Mouse (Mus musculus) limb, embryonic 10.5 days (tissue): ENCODE results near the gene Cyp27a1. TPM values are rescaled to one million over a fixed set of nuclear protein-coding genes. Genes with fewer than 3 reads are reported as not detected.

Experiments used
- DNase-seq: peaks from one replicate; pipeline ENCODE4 v3.0.0-alpha.2; 2017; ENCODE audit warnings: low spot score
- H3K27ac ChIP-seq: fragments of 300-500 bp; sonication (generic); 2 replicates; pipeline ENCODE4 v1.5.1; 2016; ENCODE audit warnings: mild to moderate bottlenecking
- H3K27me3 ChIP-seq: fragments of 300-500 bp; sonication (generic); 2 replicates; pipeline ENCODE4 v1.6.1; 2016; ENCODE audit warnings: low read depth, mild to moderate bottlenecking; ENCODE audit not compliant: poor library complexity, severe bottlenecking
- H3K36me3 ChIP-seq: fragments of 300-500 bp; sonication (generic); 2 replicates; pipeline ENCODE4 v1.6.1; 2016; ENCODE audit warnings: mild to moderate bottlenecking, moderate library complexity
- H3K4me1 ChIP-seq: fragments of 300-500 bp; sonication (generic); 2 replicates; pipeline ENCODE4 v1.6.1; 2016
- H3K4me3 ChIP-seq: fragments of 300-500 bp; sonication (generic); 2 replicates; pipeline ENCODE4 v1.5.1; 2016; ENCODE audit warnings: mild to moderate bottlenecking, moderate library complexity
- H3K9me3 ChIP-seq: fragments of 300-500 bp; sonication (generic); replicated peaks from 2 replicates; pipeline ENCODE4 v1.6.1; 2016; ENCODE audit warnings: mild to moderate bottlenecking
- WGBS: fragments of 180-500 bp; shearing (Covaris S2); methylation state at CpG from one replicate; pipeline ENCODE4 v1.1.7; 2016; 5-methylcytosine and 5-hydroxymethylcytosine counted together
- polyA plus RNA-seq: library from polyadenylated mRNA; unstranded; fragments of >200 nt; fragmentation: Nextera tagmentation; extraction: Ambion mirVana; gene quantifications from 2 replicates; pipeline ENCODE4 v1.2.1, GENCODE M21; 2016

Cyp27a1 gene
- polyA plus RNA-seq, 1 experiment from 2014 or later = 22.8 TPM

GRCm38 (mm10) chr1:74754175-74754785, 40.9 kb downstream of the Cyp27a1 start:
- no peaks in the 10 kb centered on the region for H3K9me3 ChIP-seq
- WGBS = 62% methylated on average over 5 of the region's 5 CpGs
- no peak overlapping the region for H3K4me3 ChIP-seq
- H3K36me3 ChIP-seq = no peaks in the 10 kb centered on the region
- no peak overlapping the region for H3K27ac ChIP-seq
- H3K27me3 ChIP-seq = peaks cover 8% of the 10 kb centered on the region
- DNase-seq = no peak
- H3K4me1 ChIP-seq = peaks cover 15% of the 10 kb centered on the region

- DNase-seq = no peak
- no peak overlapping the region for H3K27ac ChIP-seq
- WGBS = 31% methylated on average over 4 of the region's 4 CpGs
- no peak overlapping the region for H3K4me3 ChIP-seq
- H3K4me1 ChIP-seq = no peaks in the 10 kb centered on the region
- H3K9me3 ChIP-seq = no peaks in the 10 kb centered on the region
- H3K36me3 ChIP-seq = no peaks in the 10 kb centered on the region
- peaks cover 28% of the 10 kb centered on the region for H3K27me3 ChIP-seq
Measured at GRCm38 (mm10) chr1:74759773-74760172, 46.4 kb downstream of the Cyp27a1 start.

- Histone ChIP-seq H3K9me3 (no peaks in the 10 kb centered on the region), H3K27ac (no peak overlapping the region), H3K4me3 (no peak overlapping the region), H3K36me3 (no peaks in the 10 kb centered on the region), H3K4me1 (no peaks in the 10 kb centered on the region), H3K27me3 (peaks cover 46% of the 10 kb centered on the region)
- WGBS = 4% methylated on average over 6 of the region's 6 CpGs
- DNase-seq = peak; percentile 79
Measured at GRCm38 (mm10) chr1:74763081-74763480, 49.7 kb downstream of the Cyp27a1 start.

- Histone ChIP-seq H3K4me3 (peak overlapping the region; percentile 59), H3K27ac (no peak overlapping the region), H3K36me3 (no peaks in the 10 kb centered on the region), H3K27me3 (peaks cover 96% of the 10 kb centered on the region), H3K9me3 (no peaks in the 10 kb centered on the region), H3K4me1 (peaks cover 44% of the 10 kb centered on the region)
- peak; percentile 64 for DNase-seq
- under 1% methylated on average over 35 of the region's 35 CpGs for WGBS
Measured at GRCm38 (mm10) chr1:74770727-74771466, 57.5 kb downstream of the Cyp27a1 start.

GRCm38 (mm10) chr1:74771467-74771844, 58.1 kb downstream of the Cyp27a1 start:
- Histone ChIP-seq H3K27me3 (peaks cover 99% of the 10 kb centered on the region), H3K27ac (peak overlapping the region; percentile 26; the same call in 1 of the 2 replicates), H3K4me3 (peak overlapping the region; percentile 59), H3K36me3 (no peaks in the 10 kb centered on the region), H3K9me3 (no peaks in the 10 kb centered on the region), H3K4me1 (peaks cover 50% of the 10 kb centered on the region)
- no peak for DNase-seq
- WGBS = under 1% methylated on average over 26 of the region's 26 CpGs

GRCm38 (mm10) chr1:74771845-74771930, 58.3 kb downstream of the Cyp27a1 start, which contains the start of gene Wnt6:
Gene Wnt6, plus strand, starts transcription at chr1:74771892.
- H3K4me3 ChIP-seq = peak within 1 kb of the TSS; percentile 59
- DNase-seq = no peak
- no peaks in the 10 kb centered on the region for H3K36me3 ChIP-seq
- H3K9me3 ChIP-seq = no peaks in the 10 kb centered on the region
- whole genome bisulfite sequencing = 0% methylated on average over 7 of the region's 8 CpGs
- peak within 1 kb of the TSS; percentile 26 for H3K27ac ChIP-seq
- peaks cover 99% of the 10 kb centered on the region for H3K27me3 ChIP-seq
- H3K4me1 ChIP-seq = peaks cover 52% of the 10 kb centered on the region

- Histone ChIP-seq H3K36me3 (no peaks in the 10 kb centered on the region), H3K9me3 (no peaks in the 10 kb centered on the region), H3K27ac (peak overlapping the region; percentile 26), H3K4me1 (peaks cover 56% of the 10 kb centered on the region), H3K27me3 (peaks cover 99% of the 10 kb centered on the region), H3K4me3 (peak overlapping the region; percentile 59)
- WGBS = under 1% methylated on average over 51 of the region's 51 CpGs
- peak; percentile 68 for DNase-seq
Measured at GRCm38 (mm10) chr1:74771931-74772620, 58.7 kb downstream of the Cyp27a1 start.

- 0% methylated on average over 15 of the region's 15 CpGs for WGBS
- H3K27ac ChIP-seq = no peak overlapping the region
- H3K27me3 ChIP-seq = peaks cover 100% of the 10 kb centered on the region
- no peaks in the 10 kb centered on the region for H3K36me3 ChIP-seq
- peak overlapping the region; percentile 59 for H3K4me3 ChIP-seq
- H3K4me1 ChIP-seq = peaks cover 56% of the 10 kb centered on the region
- no peaks in the 10 kb centered on the region for H3K9me3 ChIP-seq
- DNase-seq = peak; percentile 77
Measured at GRCm38 (mm10) chr1:74773136-74773535, 59.8 kb downstream of the Cyp27a1 start.

GRCm38 (mm10) chr1:74774062-74774461, 60.7 kb downstream of the Cyp27a1 start:
- H3K27me3 ChIP-seq = peaks cover 100% of the 10 kb centered on the region
- no peaks in the 10 kb centered on the region for H3K9me3 ChIP-seq
- WGBS = 12% methylated on average over 7 of the region's 7 CpGs
- H3K27ac ChIP-seq = no peak overlapping the region
- no peak for DNase-seq
- no peaks in the 10 kb centered on the region for H3K36me3 ChIP-seq
- H3K4me1 ChIP-seq = peaks cover 56% of the 10 kb centered on the region
- H3K4me3 ChIP-seq = peak overlapping the region; percentile 7; the same call in 1 of the 2 replicates

- H3K27me3 ChIP-seq = peaks cover 100% of the 10 kb centered on the region
- no peaks in the 10 kb centered on the region for H3K36me3 ChIP-seq
- no peak for DNase-seq
- no peaks in the 10 kb centered on the region for H3K9me3 ChIP-seq
- WGBS = 14% methylated on average over 5 of the region's 5 CpGs
- H3K4me3 ChIP-seq = no peak overlapping the region
- peaks cover 50% of the 10 kb centered on the region for H3K4me1 ChIP-seq
- H3K27ac ChIP-seq = no peak overlapping the region; the same call in 1 of the 2 replicates
Measured at GRCm38 (mm10) chr1:74775816-74776215, 62.4 kb downstream of the Cyp27a1 start.

GRCm38 (mm10) chr1:74778934-74779486, 65.6 kb downstream of the Cyp27a1 start:
- no peak overlapping the region for H3K4me3 ChIP-seq
- no peaks in the 10 kb centered on the region for H3K9me3 ChIP-seq
- H3K36me3 ChIP-seq = no peaks in the 10 kb centered on the region; the same call in 1 of the 2 replicates
- no peak for DNase-seq
- no peak overlapping the region for H3K27ac ChIP-seq
- H3K4me1 ChIP-seq = peaks cover 40% of the 10 kb centered on the region
- WGBS = 32% methylated on average over 3 of the region's 3 CpGs
- H3K27me3 ChIP-seq = peaks cover 100% of the 10 kb centered on the region

- no peak overlapping the region for H3K27ac ChIP-seq
- no peak for DNase-seq
- H3K36me3 ChIP-seq = no peaks in the 10 kb centered on the region; the same call in 1 of the 2 replicates
- no peaks in the 10 kb centered on the region for H3K9me3 ChIP-seq
- peaks cover 98% of the 10 kb centered on the region for H3K27me3 ChIP-seq
- peak overlapping the region; percentile 10; the same call in 1 of the 2 replicates for H3K4me3 ChIP-seq
- WGBS = 25% methylated on average over 14 of the region's 14 CpGs
- H3K4me1 ChIP-seq = peaks cover 22% of the 10 kb centered on the region
Measured at GRCm38 (mm10) chr1:74782045-74782444, 68.7 kb downstream of the Cyp27a1 start.

GRCm38 (mm10) chr1:74783554-74783953, 70.2 kb downstream of the Cyp27a1 start:
- 2% methylated on average over 13 of the region's 13 CpGs for WGBS
- DNase-seq = no peak
- no peak overlapping the region for H3K27ac ChIP-seq
- H3K36me3 ChIP-seq = no peaks in the 10 kb centered on the region; the same call in 1 of the 2 replicates
- no peaks in the 10 kb centered on the region for H3K9me3 ChIP-seq
- H3K4me3 ChIP-seq = peak overlapping the region; percentile 51
- H3K27me3 ChIP-seq = peaks cover 98% of the 10 kb centered on the region
- H3K4me1 ChIP-seq = peaks cover 28% of the 10 kb centered on the region
